Mouse (Mus musculus): ENCODE results near the gene Zfp503. TPM values are rescaled to one million over a fixed set of nuclear protein-coding genes. Genes with fewer than 3 reads are reported as not detected.

Gene Zfp503
- 16.5 and 32.2 TPM in 2 replicates for polyA plus RNA-seq (2012; rRNA removed)

DNA sequence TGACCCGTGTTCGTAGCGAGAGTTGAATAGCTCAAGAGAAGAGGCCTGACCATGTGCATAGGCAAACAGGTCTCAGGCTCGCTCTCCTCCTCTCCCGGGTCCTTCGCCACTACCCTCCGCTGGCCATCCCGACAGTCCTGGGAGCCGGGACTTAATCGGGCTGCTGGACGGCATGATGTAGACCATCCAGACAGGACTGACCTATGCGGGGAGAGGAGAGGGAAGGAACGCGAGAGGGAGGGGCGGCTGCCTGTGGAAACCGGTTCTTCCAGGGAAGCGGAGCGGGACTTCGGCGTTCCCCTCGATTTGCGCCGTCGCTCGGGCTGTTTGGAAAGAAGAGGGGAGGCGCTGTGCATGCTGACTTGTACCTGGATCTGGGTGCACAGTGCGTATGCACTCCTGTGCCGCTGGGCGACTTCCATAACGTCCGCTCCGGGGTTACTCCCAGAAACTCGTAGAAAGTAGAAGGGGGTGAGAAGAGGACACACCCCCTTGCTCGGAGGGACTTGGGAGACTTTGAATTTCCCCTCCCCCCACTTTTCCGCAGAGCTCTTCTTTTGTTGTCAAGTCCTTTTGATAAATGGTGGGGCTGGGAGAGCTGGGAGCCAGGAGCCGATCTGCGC lies at the start of gene Zfp503:
Gene Zfp503, minus strand, starts transcription at position 311 of the 623 bp plus-strand sequence.

DNA sequence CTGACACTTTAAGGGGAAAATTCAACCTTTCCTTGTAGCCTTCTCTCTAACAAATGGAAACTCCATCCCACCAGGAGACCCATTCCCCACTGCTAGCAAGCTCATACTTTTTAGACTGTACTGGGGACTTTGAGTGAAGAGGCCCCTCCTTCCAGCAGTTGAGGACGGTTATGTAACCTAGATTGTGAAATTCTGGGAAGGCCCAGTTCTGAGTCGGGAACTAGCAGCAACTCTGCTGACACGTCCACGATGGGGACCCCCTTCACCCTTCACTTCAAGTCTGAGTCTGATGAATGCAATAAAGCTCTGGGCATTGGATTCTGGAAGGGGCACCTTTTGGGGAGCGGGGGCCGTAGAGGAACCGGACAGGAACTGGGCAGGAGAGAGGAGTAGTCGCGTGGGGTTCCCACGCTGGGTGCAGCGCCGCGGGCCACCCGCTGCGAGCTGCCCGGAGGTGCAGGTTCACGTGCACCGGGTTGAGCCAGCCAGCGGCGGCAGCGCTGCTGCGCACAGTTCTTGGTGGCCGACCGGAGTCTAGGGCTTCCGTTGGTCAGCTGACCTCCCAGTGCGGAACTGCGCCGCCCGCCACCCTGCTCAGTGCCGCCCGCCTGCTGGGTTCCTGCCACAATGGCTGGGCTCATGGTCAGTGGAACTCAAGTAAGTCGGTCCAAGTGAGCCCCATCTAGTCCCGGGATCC lies 30.0 kb upstream of the Zfp503 start, which contains the start of gene Lrmda:
Gene Lrmda, plus strand, starts transcription at position 461 of the 697 bp plus-strand sequence.

Other genes with a start within 250 kb of the Zfp503 start
- 12.3 and 16.8 TPM in 2 replicates for gene Samd8, start 239.1 kb downstream of the Zfp503 start, polyA plus RNA-seq (2012; rRNA removed)
- gene Dusp13, start 238.4 kb downstream of the Zfp503 start, polyA plus RNA-seq (2012; rRNA removed), result not detected in 2 replicates
- gene Vdac2, start 164.4 kb downstream of the Zfp503 start, polyA plus RNA-seq (2012; rRNA removed), result 186 and 189 TPM in 2 replicates
- gene Comtd1, start 140.6 kb downstream of the Zfp503 start, polyA plus RNA-seq (2012; rRNA removed), result 13.0 and 15.8 TPM in 2 replicates
- 0.07 and 0.29 TPM in 2 replicates for gene Lrmda, start 30.1 kb upstream of the Zfp503 start, polyA plus RNA-seq (2012; rRNA removed)